Mouse (Mus musculus) CD8-positive naive resting alpha-beta T cell, adult 2 months (primary cell): ENCODE results near the gene Gm11115.

ENCODE experiments used
- DNase-seq, 2 experiments: peaks; one replicate each; pipeline ENCODE4 v3.0.0; 2022; ENCODE audit warnings: low read depth in 2 of 2, low spot score in 2 of 2

Gm11115 gene

DNA sequence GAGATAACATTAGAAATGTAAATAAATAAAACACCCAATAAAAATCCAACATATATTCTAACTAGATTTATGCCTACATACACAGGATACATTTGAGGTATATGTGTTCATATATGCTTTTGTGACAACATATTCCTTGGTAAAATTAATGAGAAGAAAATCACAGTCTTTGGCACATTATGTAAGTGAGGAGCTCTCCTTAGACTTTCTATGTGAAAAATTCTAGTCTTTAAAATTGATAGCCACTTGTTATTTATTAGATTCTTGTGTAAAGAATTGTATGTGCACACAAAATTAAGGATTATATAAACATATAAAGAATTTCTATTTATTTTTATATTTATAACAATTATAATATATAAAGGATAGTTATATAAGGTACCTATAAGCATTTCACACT is at the start of gene Gm11115:
Gm11115 (minus strand) TSS at position 101 of the 400 bp plus-strand sequence.
- DNase-seq, result no peak

DNA sequence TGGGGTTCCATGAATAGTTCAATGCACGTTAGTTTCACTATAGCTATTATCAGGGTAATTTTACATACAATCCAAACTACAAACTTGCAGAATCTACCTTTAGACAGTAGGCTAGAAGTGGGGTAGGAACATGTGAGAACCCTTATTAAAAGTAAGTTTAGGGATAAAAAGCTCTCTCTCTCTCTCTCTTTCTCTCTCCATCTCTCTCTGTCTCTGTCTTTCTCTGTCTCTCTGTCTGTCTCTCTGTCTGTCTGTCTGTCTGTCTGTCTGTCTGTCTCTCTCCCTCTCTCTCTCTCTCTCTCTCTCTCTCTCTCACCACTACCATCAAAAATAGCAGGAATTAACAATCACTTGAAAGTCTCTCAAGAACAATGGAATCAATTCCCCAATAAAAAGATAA is 42.5 kb downstream of the Gm11115 start, which contains the start of gene Gm11116:
Gm11116 (minus strand) TSS at position 101 of the 400 bp plus-strand sequence.
- DNase-seq, result no peak
